Mouse (Mus musculus) cerebellum, postnatal 14 days (tissue): ENCODE measurements around the gene Olfr228.
"Not testable (repeated sequence)": the region's sequence is repeated elsewhere in the genome, so short reads cannot be mapped to it uniquely, and the experiment has no call there.

Experiments used
- DNase-seq, 2 experiments: peaks; one replicate each; pipeline ENCODE4 v3.0.0; 2021; ENCODE audit warnings: mixed read lengths in 2 of 2

Olfr228 gene

GRCm38 (mm10) chr2:86487286-86487685, at the start of gene Olfr228:
Olfr228 (minus strand) TSS chr2:86487386.
- DNase-seq, result no peak

GRCm38 (mm10) chr2:86530991-86531390, 43.8 kb upstream of the Olfr228 start:
- peak; percentile 46 to 63 for DNase-seq

DNA sequence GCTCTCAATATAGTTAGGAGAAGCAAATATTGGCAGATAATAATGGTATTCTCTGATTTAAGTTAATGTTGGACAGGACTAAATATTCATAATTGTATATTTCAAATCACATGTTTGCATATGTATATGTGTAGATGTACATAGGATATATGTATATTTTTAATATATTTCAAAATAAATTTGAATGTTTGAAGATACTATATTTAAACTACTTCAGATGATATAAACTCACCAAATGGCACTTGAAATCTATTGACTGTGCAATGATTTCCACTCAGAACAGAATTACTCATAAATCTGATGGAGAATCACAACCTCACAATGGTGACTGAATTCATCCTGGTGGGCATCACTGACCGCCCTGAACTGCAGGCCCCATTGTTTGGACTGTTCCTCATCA, 21.0 kb upstream of the Olfr228 start, which contains the start of gene Olfr1076:
Gene Olfr1076 (plus strand): TSS at position 301 of the 400 bp plus-strand sequence.
- DNase-seq, result no peak

- DNase-seq, result peak; percentile 65 to 69
These were observed 22.6 kb downstream of the Olfr228 start for GRCm38 (mm10) chr2:86464442-86465109.

DNA sequence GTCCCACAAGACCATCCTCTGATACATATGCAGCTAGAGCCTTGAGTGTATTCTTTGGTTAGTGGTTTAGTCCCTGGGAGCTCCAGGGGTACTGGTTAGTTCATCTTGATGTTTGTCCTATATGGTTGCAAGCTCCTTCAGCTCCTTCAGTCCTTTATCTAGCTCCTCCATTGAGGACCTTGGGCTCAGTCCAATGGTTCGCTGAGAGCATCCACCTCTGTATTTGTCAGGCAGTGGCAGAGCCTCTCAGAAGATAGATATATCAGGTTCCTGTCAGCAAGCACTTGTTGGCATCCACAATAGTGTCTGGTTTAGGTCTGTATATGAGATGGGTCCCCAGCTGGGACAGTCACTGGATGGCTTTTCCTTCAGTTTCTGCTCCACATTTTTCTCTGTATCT, 26.8 kb downstream of the Olfr228 start:
- DNase-seq, result no peak

GRCm38 (mm10) chr2:86456169-86456568, 31.0 kb downstream of the Olfr228 start, which contains the start of gene Olfr1066:
Olfr1066 (minus strand) TSS chr2:86456269.
- no peak for DNase-seq

- not testable (repeated sequence) for DNase-seq
These were observed 36.7 kb downstream of the Olfr228 start, which contains the start of gene Olfr1065 for GRCm38 (mm10) chr2:86450491-86450890. Olfr1065 (minus strand) TSS chr2:86450591.

DNA sequence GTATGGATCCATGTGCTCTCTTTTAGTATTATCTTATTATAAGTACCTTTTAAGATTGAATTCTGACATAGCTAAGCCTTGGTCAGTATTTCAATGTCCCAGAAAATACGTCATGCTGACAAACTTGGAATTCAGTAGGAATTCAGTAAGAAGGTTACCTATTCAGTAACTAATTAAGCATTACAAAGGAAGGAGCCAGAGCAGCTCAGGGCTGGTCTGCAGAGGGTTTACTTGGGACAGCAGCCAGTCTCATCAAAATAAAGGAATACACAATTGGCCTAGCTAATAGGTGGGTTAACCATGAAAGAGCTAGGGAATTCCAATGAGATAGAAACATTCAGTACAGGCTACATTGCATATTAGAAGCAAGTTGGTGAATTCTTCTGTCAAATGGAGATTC, 45.1 kb downstream of the Olfr228 start:
- not testable (repeated sequence) for DNase-seq
